Mouse (Mus musculus) C2C12 (cell line): ENCODE measurements around the gene Ciao2a.

Experiments used
- CEBPB ChIP-seq: IDR thresholded peaks from one replicate; pipeline ENCODE4 v1.6.1; 2011; ENCODE audit warnings: low read depth, mild to moderate bottlenecking, control low read depth, moderate library complexity
- CTCF ChIP-seq: IDR thresholded peaks from one replicate; pipeline ENCODE4 v1.5.1; 2011; ENCODE audit not compliant: control insufficient read depth, insufficient read depth, insufficient read length
- MYOD1 ChIP-seq: IDR thresholded peaks from one replicate; pipeline ENCODE4 v1.6.1; 2011; ENCODE audit warnings: low read depth; ENCODE audit not compliant: control insufficient read depth, insufficient read length
- USF1 ChIP-seq: IDR thresholded peaks from one replicate; pipeline ENCODE4 v1.6.1; 2011; ENCODE audit warnings: low read depth, mild to moderate bottlenecking, control low read depth, moderate library complexity

GRCm38 (mm10) chr9:66116890-66117289 is 9.5 kb upstream of the Ciao2a start:
- TF ChIP-seq CEBPB, result no peak
- no peak for TF ChIP-seq MYOD1
- no peak for TF ChIP-seq CTCF
- no peak for TF ChIP-seq USF1
